Mouse (Mus musculus) lung, postnatal 25 days (tissue): Measurements from ENCODE around the gene Col17a1.

Experiments
- DNase-seq: peaks from one replicate; pipeline ENCODE4 v3.0.0; 2022; ENCODE audit warnings: low spot score

The Col17a1 gene

DNA sequence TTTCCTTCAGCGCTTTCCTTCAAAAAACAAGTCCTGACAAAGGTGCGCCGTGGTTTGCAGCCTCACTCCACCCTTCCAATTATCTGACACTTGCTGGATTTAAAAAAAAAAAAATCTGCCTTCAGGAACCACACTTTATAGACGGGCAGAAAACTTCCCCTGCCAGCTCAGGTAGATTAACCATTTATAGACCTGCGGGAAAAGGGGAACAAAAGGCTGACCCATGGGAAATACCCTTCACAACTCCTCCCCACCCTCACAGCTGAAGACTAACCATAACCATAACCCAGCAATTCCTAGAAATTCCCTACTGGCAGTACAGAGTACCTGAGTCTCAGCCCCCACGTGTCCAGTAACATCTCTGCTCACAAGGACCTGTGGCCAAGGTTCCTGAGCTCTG, at the start of gene Col17a1:
TSS of gene Col17a1 (minus strand) at position 101 of the 400 bp plus-strand sequence.
- DNase-seq: no peak

GRCm38 (mm10) chr19:47731931-47732330, 40.0 kb upstream of the Col17a1 start:
- DNase-seq: peak; percentile 51

DNA sequence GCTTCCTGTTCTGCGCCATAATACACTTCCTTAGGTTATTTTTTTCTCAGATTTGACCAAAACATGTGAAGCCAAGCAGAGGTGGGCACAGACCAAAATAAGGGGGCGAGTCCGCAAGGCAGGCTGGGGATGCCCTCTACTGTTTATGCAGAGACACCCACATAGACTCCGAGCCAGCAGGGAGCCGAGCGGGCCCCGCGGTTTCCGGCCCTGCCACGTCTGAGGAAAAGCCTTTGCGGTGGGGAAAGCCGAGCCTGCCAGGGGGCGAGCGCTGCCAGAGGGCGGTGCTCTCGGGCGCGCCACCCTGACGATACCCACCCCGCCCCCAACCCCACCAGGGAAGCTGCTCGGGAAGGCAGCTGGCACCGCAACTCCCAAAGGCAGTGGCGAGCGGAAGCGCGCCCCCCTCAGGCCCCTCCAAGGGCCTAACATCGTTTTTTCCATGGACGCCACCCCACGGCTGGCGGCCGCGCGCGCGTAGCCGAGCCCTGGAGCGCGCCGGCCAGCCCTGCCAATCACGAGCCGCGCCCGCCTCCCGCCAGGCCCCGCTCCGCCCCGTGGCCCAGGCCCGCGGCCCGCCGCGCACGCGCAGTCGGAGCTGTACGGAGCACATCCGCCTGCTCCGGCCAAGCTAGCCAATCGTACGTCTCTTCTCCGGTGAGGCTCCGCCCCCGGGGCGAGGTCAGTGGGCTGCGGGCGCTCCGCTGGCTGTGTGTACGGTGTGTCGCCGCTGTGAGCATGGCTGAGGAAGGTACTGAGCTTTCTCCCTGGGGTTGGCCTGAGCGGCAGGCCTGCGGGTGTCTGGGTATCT, 39.4 kb upstream of the Col17a1 start, which contains the start of gene Sfr1:
TSS of gene Sfr1 (plus strand) at position 612 of the 811 bp plus-strand sequence.
- peak; percentile 99 for DNase-seq

- DNase-seq: peak; percentile 83
Measured at GRCm38 (mm10) chr19:47730691-47731070, 38.8 kb upstream of the Col17a1 start.

- DNase-seq: no peak
Measured at GRCm38 (mm10) chr19:47725643-47726140, 33.8 kb upstream of the Col17a1 start.

DNA sequence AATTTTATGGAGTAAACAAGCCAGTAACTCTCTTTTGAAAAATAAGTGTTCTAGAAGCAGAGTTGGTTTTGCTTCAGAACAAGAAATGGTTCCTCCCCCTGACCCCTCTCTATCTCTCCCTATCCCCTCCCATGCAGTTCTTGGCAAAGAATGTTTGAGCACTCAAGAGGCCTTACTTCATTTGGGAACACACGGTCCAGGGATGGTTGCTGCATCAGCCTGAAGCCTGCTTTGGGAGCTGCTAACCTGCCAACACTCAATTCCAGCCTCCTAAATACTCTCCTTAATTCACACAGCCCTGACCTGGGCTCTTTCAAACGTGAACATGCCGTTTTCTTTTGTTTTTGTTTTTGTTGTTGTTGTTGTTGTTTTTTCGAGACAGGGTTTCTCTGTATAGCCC, 33.0 kb upstream of the Col17a1 start:
- no peak for DNase-seq

DNA sequence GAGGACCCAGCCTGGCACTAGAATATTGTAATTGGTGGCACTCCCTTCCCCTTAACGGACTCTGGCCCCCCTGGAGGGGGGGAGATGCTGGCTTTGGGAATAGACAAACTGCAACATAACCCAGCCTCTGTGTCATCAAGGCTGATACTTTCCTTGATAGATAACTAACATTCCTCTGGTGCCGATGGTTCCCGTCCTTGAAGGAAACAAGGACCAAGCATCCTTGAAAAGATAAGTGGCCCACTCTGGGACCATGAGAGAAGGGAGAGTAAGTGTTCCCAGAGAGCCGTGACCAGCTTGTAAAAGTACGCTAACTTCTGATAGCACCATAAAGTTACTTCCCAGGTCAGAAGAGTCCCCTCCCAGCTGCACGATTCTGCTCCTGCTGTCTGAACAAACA, 30.6 kb upstream of the Col17a1 start:
- no peak for DNase-seq

GRCm38 (mm10) chr19:47719147-47719546, 27.3 kb upstream of the Col17a1 start:
- no peak for DNase-seq

DNA sequence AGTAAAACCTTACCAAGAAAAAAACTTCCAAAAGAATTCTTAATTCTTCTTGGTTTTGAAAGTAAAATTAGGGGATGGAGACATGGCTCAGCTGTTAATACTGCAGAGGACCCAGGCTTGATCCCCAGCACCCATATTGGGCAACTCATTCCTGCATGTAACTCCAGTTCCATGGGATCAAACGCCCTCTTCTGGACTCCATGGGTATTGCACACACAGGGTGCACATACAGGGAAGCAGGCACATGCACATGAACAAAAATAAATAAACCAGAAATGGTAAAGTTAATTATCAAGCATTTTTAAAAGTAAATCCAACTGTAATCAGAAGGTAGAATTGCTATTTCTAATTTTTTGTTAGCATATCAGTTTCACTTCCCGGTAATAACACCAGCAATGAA, 24.2 kb upstream of the Col17a1 start:
- DNase-seq: no peak

DNA sequence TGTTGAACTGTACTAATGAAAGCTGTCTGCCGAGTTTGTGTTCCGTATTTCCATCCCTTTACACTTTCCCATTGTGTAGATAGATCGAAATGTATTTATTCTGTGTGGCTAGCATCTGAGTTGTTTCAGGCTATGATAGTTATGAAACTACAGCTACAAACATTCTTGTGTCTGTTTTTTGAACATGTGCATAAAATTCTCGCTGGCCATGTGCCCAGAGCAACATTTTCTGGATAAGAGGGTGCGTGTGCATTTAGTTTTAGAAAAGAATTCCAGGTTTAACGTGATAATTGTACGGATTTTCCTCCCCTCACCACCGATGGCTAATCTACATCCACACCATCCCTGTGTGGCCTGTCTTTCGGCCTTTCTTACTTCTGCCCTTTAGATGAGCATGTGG, 21.6 kb upstream of the Col17a1 start:
- DNase-seq: no peak

DNA sequence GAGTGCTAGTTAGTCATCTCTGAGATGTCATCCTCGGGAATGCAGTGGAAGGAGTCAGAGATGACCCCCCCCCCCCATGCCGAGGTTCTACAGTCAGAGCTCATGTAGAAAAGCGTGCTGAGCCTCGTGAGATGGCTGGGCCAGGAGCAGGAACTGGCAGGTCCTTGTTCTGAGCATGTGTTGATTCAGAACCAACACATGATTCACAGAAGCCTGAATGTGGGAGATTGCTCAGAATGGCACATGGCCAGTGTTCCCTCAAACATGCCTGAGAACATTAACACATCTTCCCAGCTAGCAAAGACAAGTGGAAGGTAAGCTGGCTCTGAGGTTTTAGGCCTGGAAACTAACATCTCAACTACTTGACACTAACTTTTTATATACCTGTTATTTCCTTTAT, 18.5 kb upstream of the Col17a1 start:
- no peak for DNase-seq

DNA sequence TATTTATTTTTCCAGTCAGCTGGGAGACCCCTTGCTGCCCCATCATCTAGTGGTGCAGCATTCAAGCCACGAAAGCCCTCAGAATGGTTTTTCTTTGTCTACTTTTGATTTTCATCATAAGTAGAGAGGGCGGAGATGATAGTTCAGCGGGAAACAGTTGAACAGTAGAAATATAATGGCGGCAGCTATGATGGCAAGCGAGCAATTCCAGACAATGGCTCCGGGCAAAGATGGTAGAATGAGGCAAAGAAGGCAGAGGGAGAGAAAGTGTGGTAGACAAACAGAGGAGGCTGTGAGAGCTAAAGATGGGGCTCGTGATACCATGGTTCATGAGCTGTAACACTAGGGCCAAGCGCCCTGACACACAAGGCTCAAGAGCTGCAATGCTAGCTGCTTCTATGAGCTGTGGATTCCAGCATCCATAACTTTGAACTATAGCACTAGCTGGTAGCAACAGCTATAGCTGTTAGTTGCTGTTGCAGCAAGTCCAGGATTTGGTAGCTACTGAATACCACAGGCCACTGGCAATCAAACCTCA, 13.9 kb upstream of the Col17a1 start:
- no peak for DNase-seq

DNA sequence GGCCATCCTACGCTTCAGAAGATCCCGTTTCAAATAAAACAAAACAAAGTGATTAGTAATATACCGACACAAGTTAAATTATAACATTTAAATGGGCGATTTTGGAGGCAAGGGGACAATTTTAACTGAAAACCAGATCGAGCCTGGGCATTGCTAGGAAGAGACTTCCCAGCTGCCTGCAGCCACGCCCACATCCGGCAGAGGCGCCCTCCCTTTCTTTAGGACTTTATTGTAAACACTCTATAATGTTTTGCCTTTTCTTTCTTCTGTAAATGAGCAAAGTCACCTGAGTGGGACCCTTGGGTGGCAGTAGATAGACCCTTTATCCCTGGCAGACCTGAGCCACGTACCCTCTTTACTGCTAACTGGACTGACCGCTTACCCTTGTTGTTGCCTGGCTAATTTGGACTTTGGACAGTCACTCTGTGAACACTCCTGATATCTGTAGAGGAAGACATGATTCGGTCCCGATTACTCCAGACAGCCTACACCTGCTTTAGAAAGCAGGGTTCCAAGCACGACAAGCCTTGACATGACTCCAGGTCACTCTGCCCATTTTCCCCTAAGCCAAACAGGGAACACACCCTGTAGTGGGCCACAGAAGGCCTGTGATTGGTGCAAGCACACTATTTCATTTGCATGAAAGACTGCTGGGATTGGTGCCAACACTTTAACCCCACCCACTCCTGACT, 13.3 kb upstream of the Col17a1 start:
- DNase-seq: no peak

DNA sequence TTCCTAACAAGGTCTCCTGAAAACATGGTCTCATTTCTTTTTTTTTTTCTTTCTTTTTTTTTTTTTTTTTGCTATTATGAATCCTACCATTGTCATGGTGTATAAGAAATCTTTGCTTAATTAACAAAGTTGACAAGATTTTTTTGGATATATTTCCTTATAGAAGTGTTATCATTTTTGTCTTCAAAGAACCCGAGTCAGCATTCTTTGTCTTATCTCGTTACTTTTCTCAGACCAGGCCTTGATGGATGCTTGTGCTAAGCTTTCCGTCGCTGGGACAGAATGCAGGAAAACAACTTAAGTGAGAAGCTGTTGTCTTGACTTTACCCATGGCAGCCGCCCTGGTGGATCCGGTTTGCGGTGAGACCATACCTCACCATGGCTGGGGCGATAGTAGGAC, 8.6 kb upstream of the Col17a1 start:
- DNase-seq: no peak

GRCm38 (mm10) chr19:47699743-47700142, 7.8 kb upstream of the Col17a1 start:
- DNase-seq: no peak

- no peak for DNase-seq
Measured at GRCm38 (mm10) chr19:47698266-47698665, 6.4 kb upstream of the Col17a1 start.

DNA sequence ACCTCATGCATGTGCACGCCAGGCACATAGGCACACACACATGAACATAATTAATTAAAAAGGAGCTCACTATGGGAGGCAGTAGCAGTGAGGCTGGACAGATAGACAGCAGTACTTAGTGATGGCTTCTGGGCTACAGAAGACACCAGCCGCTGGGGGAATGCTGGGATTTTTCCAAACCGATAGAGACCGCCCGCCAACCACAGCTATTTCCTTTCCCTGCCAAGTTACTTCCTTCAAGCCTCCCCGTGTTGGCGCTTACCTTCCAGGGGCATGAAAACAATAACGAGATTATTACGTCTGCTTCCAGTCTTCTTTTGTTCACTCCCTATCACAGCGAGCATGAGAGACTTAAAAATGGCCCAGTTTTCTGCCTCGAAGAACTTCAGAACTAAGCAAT, 5.2 kb upstream of the Col17a1 start:
- DNase-seq: no peak

DNA sequence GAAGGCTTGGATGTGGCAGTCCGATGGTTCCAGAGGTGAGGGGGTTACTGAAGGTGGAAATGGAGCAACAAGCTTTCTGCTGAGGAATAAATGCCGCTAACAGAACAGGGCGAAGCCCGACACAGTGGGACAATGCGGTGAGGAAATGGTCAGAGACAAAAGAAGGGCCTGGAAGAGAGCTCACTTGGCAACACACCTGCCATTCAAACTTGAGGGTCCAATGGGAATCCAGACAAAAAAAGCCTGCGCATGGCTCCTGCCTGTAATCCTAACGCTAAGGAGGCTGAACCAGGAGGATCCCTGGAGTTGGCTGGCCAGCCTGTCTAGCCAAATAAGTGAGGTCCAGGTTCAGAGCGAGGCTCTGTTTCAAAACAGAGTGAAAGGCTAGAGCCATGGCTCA, 4.5 kb upstream of the Col17a1 start:
- DNase-seq: no peak

GRCm38 (mm10) chr19:47695725-47696124, 3.8 kb upstream of the Col17a1 start:
- no peak for DNase-seq

DNA sequence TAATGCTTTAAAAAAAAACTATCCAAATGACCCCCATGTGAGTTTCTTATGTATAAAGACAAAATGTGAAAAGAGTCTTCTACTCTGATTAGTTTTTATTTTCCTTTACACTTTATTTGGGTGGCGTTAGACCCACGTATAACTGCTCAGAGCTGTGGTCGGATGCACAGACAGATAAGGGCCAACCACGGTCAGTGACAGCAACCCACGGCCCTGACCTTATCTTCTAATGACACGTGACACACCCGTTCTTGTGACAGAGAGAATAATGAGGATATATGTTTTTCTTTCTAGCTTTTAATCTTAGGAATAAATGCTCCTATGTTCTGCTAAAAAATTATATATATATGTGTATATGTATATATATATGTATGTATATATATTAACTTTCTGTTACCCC, 2.3 kb downstream of the Col17a1 start:
- no peak for DNase-seq

DNA sequence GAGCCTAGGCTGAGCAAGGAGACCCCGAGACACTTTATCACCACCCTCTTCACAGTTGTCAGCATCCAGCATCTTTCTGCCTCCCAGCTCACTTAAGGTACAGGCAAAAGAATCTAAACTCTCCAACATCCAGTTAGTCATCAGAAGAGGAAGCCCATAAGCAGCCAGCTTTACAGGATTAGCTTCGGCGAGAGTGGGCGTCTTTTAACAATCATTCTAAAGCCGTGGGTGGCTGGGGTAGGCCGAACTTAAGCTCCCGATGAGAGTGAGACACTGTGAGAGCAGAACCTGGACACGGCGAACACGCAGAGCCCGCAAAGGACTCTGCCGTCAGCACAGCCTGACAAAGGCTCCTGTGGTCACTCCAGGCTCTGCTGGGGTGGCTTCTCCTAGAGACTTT, 13.2 kb downstream of the Col17a1 start:
- no peak for DNase-seq

DNA sequence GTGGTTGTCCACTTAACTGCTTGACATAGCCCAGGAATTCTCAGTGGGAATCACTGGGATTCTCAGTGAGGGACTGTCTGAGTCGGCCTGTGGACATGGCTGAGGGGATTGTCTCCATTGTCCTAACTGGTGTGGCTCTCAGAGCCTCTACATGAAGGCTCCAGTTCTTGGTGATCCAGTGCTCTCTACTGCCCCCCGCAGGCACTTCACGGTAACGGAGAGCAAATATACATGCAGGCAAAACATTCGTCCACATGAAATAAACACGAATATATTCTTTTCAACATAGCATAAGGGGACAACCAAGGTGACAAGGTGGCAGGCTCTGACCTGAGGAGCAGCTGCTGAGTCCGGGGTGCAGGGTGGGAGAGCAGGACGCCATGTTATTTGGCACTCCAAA, 17.5 kb downstream of the Col17a1 start:
- peak; percentile 46 for DNase-seq

- DNase-seq: no peak
Measured at GRCm38 (mm10) chr19:47668399-47668798, 23.5 kb downstream of the Col17a1 start.
